Mouse (Mus musculus): ENCODE results near the gene Nyap2.

DNA sequence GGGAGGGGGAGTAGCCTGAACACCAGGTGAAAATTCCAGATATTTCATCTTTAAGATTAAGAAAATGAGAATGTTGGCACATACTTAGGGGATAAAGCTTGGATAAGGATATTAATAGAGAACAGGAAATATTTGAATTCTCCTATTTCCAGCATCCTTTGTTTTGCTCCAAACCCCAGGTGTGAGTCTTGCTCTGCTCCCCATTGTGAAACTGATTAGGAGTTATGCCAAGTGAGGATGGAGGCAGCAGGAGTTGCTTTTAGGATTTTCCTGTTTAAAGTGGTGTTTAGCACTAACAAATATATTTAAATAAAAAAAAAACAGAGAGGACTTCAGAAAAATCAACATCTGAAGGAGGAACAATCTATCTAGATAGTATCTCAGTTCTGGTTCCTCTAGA, 68.8 kb downstream of the Nyap2 start:
- TF ChIP-seq FLI1 (IDR thresholded peaks at IDR 0.05; ENCODE audit: low read length) (no peak), GATA1 (IDR thresholded peaks at IDR 0.05; ENCODE audit: borderline replicate concordance, low read length) (no peak)
